Mouse (Mus musculus): Measurements from ENCODE around the gene Hoxa2. TPM values are rescaled to one million over a fixed set of nuclear protein-coding genes. Genes with fewer than 3 reads are reported as not detected.

Gene Hoxa2
- total and polyA plus RNA-seq, 2 experiments from 2014 or later: 3.0 TPM; not detected in 1

DNA sequence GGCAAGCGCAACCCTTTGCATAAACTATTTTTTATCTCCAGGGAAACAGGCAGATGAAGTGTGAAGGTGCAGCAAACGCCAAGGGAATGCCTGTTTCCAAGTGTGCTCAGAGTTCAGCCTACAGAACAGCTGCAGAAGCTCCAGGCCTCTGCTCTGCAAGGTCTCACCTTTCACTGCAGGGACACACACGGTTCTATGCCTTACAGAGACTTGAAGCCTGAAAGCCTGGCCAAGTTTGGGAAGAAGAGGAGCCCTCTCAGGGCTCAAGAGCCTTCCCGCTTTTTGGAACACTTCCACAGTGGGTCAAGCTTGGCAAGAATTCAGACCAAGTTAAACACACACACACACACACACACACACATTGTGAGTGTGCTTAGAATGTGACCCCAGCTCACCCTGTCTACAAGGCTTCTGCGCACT lies 24.6 kb upstream of the Hoxa2 start:
- Histone ChIP-seq H3K27me3 (ENCODE audit: insufficient read depth, low read length) (peaks cover 96% of the 10 kb centered on the region), H3K9me3 (ENCODE audit: low read length) (no peaks in the 10 kb centered on the region), H3K4me1 (ENCODE audit: insufficient read depth, low read length) (no peaks in the 10 kb centered on the region), H3K4me2 (ENCODE audit: low read depth, low read length, poor library complexity, severe bottlenecking) (no peak overlapping the region), H3K36me3 (ENCODE audit: insufficient read depth, low read length) (no peaks in the 10 kb centered on the region), H3K27ac (ENCODE audit: low read depth, low read length) (no peak overlapping the region), H3K4me3 (ENCODE audit: low read depth, low read length) (no peak overlapping the region), H3K9ac (replicated peaks; ENCODE audit: low read length, poor library complexity, severe bottlenecking) (no peak overlapping the region)
- ATAC-seq (ENCODE audit: low FRiP score) (no peak), DNase-seq (ENCODE audit: low spot score) (no peak)
- WGBS: 16% methylated on average over 5 of the region's 5 CpGs
- no peak for TF ChIP-seq CTCF (IDR thresholded peaks at IDR 0.05)

DNA sequence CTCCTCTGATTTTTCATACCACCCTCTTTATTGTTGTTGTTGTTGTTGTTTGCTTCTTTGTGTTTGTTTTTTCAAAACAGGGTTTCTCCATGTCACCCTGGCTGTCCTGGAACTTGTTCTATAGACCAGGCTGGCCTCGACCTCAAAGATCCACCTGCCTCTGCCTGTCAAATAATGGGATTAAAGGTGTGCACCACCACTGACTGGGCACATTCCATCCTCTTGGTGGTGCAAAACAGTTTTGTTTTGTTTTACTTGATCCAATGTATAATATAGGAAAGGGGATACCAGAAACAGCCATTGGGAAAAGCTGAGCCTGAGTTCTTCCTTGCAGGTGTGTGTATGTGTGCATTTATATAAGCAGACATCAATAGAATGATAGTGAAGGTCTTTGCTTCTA lies 21.9 kb upstream of the Hoxa2 start:
- TF ChIP-seq CTCF (IDR thresholded peaks at IDR 0.05): no peak
- H3K4me2 ChIP-seq (ENCODE audit: low read depth, low read length, poor library complexity, severe bottlenecking): no peak overlapping the region
- H3K9ac ChIP-seq (replicated peaks; ENCODE audit: low read length, poor library complexity, severe bottlenecking): no peak overlapping the region
- H3K9me3 ChIP-seq (ENCODE audit: low read length): no peaks in the 10 kb centered on the region
- DNase-seq (ENCODE audit: low spot score): no peak
- no peak overlapping the region for H3K27ac ChIP-seq (ENCODE audit: low read depth, low read length)
- H3K4me1 ChIP-seq (ENCODE audit: insufficient read depth, low read length): no peaks in the 10 kb centered on the region
- WGBS: 3% methylated on average over 1 of the region's 1 CpGs
- no peaks in the 10 kb centered on the region for H3K36me3 ChIP-seq (ENCODE audit: insufficient read depth, low read length)
- ATAC-seq (ENCODE audit: low FRiP score): no peak
- H3K4me3 ChIP-seq (ENCODE audit: low read depth, low read length): no peak overlapping the region
- peaks cover 97% of the 10 kb centered on the region for H3K27me3 ChIP-seq (ENCODE audit: insufficient read depth, low read length)

DNA sequence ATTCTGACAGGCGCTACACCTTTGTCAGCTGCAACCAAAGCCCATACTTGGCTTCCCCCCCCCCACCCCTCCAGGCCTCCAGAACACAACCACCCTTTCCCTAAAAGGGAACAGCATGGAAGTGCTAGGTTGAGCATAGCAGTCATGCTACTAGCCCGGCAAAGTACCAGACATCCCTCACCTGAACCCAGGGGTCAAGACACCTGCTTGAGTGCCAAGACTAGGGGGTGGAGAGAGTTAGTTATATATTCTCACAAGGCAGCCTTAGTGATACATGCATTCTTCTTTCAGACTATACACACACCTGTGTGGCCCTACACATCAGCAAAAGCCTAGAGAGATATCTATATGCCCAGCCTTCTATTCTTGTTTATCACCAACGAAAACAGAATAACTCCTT lies 21.2 kb upstream of the Hoxa2 start:
- 10% methylated on average over 3 of the region's 3 CpGs for WGBS
- Histone ChIP-seq H3K4me2 (ENCODE audit: low read depth, low read length, poor library complexity, severe bottlenecking) (no peak overlapping the region), H3K4me1 (ENCODE audit: insufficient read depth, low read length) (no peaks in the 10 kb centered on the region), H3K9me3 (ENCODE audit: low read length) (no peaks in the 10 kb centered on the region), H3K36me3 (ENCODE audit: insufficient read depth, low read length) (no peaks in the 10 kb centered on the region), H3K9ac (replicated peaks; ENCODE audit: low read length, poor library complexity, severe bottlenecking) (no peak overlapping the region), H3K27ac (ENCODE audit: low read depth, low read length) (no peak overlapping the region), H3K27me3 (ENCODE audit: insufficient read depth, low read length) (peaks cover 97% of the 10 kb centered on the region), H3K4me3 (ENCODE audit: low read depth, low read length) (no peak overlapping the region)
- DNase-seq (ENCODE audit: low spot score) (no peak), ATAC-seq (ENCODE audit: low FRiP score) (no peak)
- no peak for TF ChIP-seq CTCF (IDR thresholded peaks at IDR 0.05)

DNA sequence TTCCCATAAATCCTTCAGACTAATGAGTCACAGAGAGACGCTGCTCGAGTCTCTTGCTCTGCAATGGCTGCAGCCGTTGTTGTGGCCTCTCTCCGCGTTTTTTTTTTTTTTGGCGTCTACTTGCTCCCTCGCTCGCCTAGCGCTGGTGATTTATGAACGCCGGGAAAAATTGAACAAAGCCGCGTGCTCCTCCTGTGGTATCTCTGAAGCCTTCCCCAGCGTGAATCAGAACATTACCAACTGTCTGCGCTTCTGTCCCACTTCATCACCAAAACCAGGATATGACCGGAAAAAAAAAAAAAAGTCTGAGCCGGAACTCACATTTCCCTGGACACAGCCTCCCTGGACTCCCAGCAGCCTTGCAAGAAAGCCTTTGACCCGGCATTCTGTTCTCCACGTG lies 20.6 kb upstream of the Hoxa2 start:
- no peak overlapping the region for H3K9ac ChIP-seq (replicated peaks; ENCODE audit: low read length, poor library complexity, severe bottlenecking)
- peaks cover 97% of the 10 kb centered on the region for H3K27me3 ChIP-seq (ENCODE audit: insufficient read depth, low read length)
- ATAC-seq (ENCODE audit: low FRiP score) (no peak), DNase-seq (ENCODE audit: low spot score) (no peak)
- 2% methylated on average over 19 of the region's 19 CpGs for WGBS
- TF ChIP-seq CTCF (IDR thresholded peaks at IDR 0.05): no peak
- no peaks in the 10 kb centered on the region for H3K36me3 ChIP-seq (ENCODE audit: insufficient read depth, low read length)
- no peaks in the 10 kb centered on the region for H3K4me1 ChIP-seq (ENCODE audit: insufficient read depth, low read length)
- no peak overlapping the region for H3K27ac ChIP-seq (ENCODE audit: low read depth, low read length)
- no peak overlapping the region for H3K4me2 ChIP-seq (ENCODE audit: low read depth, low read length, poor library complexity, severe bottlenecking)
- H3K9me3 ChIP-seq (ENCODE audit: low read length): no peaks in the 10 kb centered on the region
- no peak overlapping the region for H3K4me3 ChIP-seq (ENCODE audit: low read depth, low read length)

DNA sequence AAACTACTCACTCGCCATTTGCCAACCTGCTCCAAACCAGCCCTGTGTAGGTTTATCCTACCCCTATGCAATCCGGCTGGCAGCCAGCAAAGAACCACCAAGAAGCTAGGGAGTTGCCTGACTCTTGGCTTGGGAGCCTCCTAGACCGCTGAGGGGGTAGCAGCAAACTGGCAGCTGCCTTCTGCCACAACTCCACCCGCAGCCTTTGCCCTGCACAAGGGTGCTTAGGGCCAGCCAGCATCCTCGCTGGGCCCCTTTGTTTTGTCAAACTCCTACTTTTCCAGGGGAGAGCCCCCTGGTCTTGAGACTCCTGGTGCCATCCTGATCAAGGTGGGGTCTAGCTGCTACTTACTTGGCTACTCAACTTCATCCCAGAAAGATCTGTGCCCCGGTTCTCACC lies 20.0 kb upstream of the Hoxa2 start:
- ATAC-seq (ENCODE audit: low FRiP score) (no peak), DNase-seq (ENCODE audit: low spot score) (no peak)
- no peaks in the 10 kb centered on the region for H3K36me3 ChIP-seq (ENCODE audit: insufficient read depth, low read length)
- no peak overlapping the region for H3K4me3 ChIP-seq (ENCODE audit: low read depth, low read length)
- H3K9ac ChIP-seq (replicated peaks; ENCODE audit: low read length, poor library complexity, severe bottlenecking): no peak overlapping the region
- no peak overlapping the region for H3K4me2 ChIP-seq (ENCODE audit: low read depth, low read length, poor library complexity, severe bottlenecking)
- H3K4me1 ChIP-seq (ENCODE audit: insufficient read depth, low read length): no peaks in the 10 kb centered on the region
- WGBS: 2% methylated on average over 6 of the region's 6 CpGs
- no peak overlapping the region for H3K27ac ChIP-seq (ENCODE audit: low read depth, low read length)
- no peak for TF ChIP-seq CTCF (IDR thresholded peaks at IDR 0.05)
- peaks cover 97% of the 10 kb centered on the region for H3K27me3 ChIP-seq (ENCODE audit: insufficient read depth, low read length)
- H3K9me3 ChIP-seq (ENCODE audit: low read length): no peaks in the 10 kb centered on the region

GRCm38 (mm10) chr6:52183311-52184080 lies 18.9 kb upstream of the Hoxa2 start:
- no peak overlapping the region for H3K4me3 ChIP-seq (ENCODE audit: low read depth, low read length)
- H3K4me2 ChIP-seq (ENCODE audit: low read depth, low read length, poor library complexity, severe bottlenecking): no peak overlapping the region
- H3K9ac ChIP-seq (replicated peaks; ENCODE audit: low read length, poor library complexity, severe bottlenecking): no peak overlapping the region

More at GRCm38 (mm10) chr6:52183311-52184080, 18.9 kb upstream of the Hoxa2 start:
- Histone ChIP-seq H3K36me3 (ENCODE audit: insufficient read depth, low read length) (no peaks in the 10 kb centered on the region), H3K4me1 (ENCODE audit: insufficient read depth, low read length) (no peaks in the 10 kb centered on the region), H3K27me3 (ENCODE audit: insufficient read depth, low read length) (peaks cover 97% of the 10 kb centered on the region), H3K27ac (ENCODE audit: low read depth, low read length) (no peak overlapping the region), H3K9me3 (ENCODE audit: low read length) (no peaks in the 10 kb centered on the region)
- DNase-seq (ENCODE audit: low spot score): no peak
- no peak for TF ChIP-seq CTCF (IDR thresholded peaks at IDR 0.05)
- ATAC-seq (ENCODE audit: low FRiP score): no peak
- 10% methylated on average over 10 of the region's 10 CpGs for WGBS

Data from midbrain, postnatal 0 days (tissue).